Mouse (Mus musculus) T-helper 17 cell (primary cell): Measurements from ENCODE around the gene Bdh2.

Experiments used
- in situ Hi-C, 2 experiments: fragments of 300-600 bp; cut with MboI, MseI; formaldehyde crosslinking; loops; 1 replicate in 1 of 2; 2 replicates in 1 of 2; pipeline ENCODE4 v1.15.1; 2025; ENCODE audit warnings: high pct_unique_total_duplicates in 2 of 2

Bdh2 gene

GRCm38 (mm10) chr3:135295559-135295958, 14.5 kb downstream of the Bdh2 start:
- in situ Hi-C loops = loop anchor here in 1 of 2 experiments (10.0 kb wide), 1 partner anchor 209 kb away; no protein-coding TSS in a partner anchor

DNA sequence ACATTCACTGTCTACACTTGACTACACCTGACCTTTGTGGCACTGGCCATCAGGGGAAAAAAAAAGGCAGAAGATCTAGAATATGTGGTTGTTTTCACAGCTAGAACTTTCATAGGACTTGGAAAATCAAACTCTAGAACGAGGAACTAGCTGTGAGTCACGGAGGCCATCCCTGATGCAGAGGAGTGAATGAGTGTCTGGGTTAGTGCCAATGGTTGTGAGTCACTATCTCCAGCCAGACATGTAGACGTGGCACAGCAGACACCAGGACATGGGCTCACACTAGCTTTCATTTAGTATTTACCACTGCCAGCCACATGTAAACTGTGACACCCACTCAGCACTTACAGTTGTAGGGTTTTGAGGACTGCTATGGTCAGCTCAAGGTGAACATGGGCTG, 17.5 kb downstream of the Bdh2 start:
- in situ Hi-C loops = loop anchor here in 1 of 2 experiments (10.0 kb wide), 1 partner anchor 206 kb away; no protein-coding TSS in a partner anchor

- in situ Hi-C loops = no loop called here
Observed at GRCm38 (mm10) chr3:135300081-135300480, 19.1 kb downstream of the Bdh2 start.

DNA sequence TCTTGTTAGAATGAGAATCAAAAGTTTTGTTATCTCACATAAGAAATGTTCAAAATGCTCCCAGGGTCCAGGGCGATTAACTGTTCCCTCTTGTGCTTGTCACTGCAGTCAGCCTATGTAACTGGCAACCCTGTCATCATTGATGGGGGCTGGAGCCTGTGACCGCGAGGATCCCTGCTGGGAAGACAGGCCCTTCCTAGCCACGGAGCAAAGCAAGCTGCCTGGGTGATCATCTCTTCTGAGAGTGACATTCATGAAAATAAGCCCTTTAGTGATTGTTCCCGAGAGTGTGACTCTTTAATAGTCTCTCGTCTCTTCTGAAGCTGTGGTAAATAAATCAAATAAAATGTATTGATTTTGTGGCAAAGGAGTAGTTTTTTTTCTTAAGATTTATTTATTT, 23.0 kb downstream of the Bdh2 start:
- in situ Hi-C loops = no loop called here

- in situ Hi-C loops = no loop called here
Observed at GRCm38 (mm10) chr3:135304566-135304965, 23.5 kb downstream of the Bdh2 start.

- in situ Hi-C loops = no loop called here
Observed at GRCm38 (mm10) chr3:135307411-135308259, 26.6 kb downstream of the Bdh2 start, which contains the start of gene Slc9b2. TSS of gene Slc9b2 (plus strand) at chr3:135307700.

GRCm38 (mm10) chr3:135312916-135313491, 32.0 kb downstream of the Bdh2 start:
- in situ Hi-C loops = no loop called here

DNA sequence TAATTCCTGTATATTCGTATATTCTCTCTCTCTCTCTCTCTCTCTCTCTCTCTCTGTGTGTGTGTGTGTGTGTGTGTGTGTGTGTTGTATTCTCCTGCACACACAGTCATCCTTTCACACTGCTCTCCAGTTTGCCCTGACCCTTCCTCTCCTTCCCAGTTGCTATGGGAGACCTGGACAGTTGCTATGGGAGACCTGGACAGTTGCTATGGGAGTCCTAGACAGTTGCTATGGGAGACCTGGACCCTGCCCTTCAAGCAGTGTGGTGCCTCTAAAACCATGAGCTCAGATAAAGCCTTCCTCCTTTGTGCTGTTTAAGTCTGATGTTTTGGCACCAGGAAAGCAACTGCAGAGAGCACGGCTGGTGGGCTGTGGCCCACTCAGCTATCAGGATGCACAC, 32.7 kb downstream of the Bdh2 start:
- in situ Hi-C loops = no loop called here

GRCm38 (mm10) chr3:135314811-135315210, 33.8 kb downstream of the Bdh2 start:
- in situ Hi-C loops = no loop called here

DNA sequence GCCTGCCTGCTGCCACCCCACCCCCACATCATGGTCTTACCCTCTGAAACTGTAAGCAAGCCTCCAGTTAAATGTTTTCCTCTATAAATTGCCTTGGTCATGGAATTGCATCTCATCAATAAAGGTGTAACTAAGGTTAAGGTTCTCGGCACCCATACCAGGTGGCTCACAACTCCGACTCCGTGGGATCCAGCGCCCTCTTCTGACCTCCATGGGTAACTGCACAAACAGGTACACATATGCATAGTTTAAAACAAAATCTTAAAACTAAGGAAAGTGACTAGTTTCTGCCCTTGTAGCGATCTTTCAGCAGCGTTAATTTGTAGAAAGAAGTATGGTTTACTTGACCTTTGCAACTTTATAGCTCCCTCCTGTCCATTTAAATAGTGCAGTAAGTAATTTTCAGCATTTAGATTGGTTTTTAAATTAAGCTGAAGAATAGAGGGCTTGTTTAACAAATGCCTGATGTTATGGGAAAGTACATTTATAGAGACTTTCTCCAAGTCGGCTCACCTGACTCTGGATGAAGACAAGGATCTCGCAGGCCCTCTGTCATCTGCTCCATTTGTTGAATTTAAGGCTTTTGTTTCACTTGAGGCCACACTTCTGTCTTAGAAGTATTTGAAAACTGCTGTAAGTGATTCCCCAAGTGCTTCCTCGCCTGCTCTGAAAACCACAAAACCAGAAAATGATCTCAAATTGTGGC, 34.9 kb downstream of the Bdh2 start:
- in situ Hi-C loops = no loop called here

DNA sequence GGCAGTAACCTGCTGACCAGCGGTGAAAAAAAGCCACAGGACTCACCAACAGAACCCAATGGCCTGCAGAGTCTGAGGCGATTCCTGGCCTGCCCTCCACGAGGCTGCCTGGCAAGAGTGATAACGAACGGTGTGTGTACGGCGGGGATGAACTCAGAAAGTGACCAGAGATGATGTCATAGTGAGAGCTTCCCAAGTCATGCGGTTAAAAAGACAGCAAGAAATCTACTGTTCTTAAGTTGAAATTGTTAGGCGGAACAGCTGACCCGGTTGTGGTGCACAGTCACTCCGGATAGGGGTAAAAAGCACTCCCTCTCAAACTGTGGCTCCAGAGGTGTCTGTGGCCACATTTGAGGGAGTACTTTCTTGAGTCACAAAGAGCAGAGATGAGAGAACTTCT, 37.3 kb downstream of the Bdh2 start:
- in situ Hi-C loops = no loop called here

DNA sequence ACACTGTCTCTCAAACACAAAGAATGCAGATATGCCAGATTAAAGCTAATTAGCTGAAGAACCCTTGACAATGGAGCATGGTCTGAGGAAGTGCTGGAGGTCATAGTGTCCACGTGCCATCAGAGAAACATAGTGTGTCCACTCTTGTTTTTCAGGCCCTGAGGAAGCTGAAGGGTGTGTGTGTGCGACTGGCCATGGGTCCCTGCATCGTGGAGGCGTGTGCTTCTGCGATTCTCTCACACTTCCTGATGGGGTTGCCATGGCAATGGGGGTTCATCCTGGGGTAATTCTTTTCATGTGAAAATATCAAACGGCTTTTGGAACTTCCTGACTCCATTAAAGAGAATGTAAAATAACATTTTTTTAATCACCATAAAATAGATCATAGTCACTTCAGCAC, 43.3 kb downstream of the Bdh2 start:
- in situ Hi-C loops = no loop called here

GRCm38 (mm10) chr3:135327176-135327575, 46.2 kb downstream of the Bdh2 start:
- in situ Hi-C loops = loop anchor here (5.0 kb wide), 1 partner anchor 35 kb away; no protein-coding TSS in a partner anchor

- in situ Hi-C loops = loop anchor here (5.0 kb wide), 1 partner anchor 35 kb away; no protein-coding TSS in a partner anchor
Observed at GRCm38 (mm10) chr3:135327601-135328000, 46.6 kb downstream of the Bdh2 start.

DNA sequence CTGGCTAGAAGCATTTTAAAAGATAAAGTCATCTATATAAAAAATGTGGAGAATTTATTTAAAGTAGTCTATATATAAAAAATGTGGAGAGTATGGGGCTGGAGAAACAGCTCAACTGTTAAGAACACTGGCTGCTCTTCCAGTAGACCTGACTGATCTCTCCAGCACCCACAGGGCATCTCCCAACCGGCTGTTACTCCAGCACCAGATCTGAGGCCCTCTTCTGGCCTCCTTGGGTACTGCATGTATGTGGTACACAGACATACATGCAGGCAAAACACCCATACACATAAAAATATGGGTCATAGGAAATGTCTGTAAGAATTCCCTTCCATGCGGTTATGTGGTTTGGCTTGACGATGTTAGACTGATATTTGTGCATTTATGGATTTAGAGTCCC, 47.5 kb downstream of the Bdh2 start:
- in situ Hi-C loops = loop anchor here (5.0 kb wide), 1 partner anchor 36 kb away; no protein-coding TSS in a partner anchor

GRCm38 (mm10) chr3:135332691-135333090, 51.7 kb downstream of the Bdh2 start:
- in situ Hi-C loops = no loop called here

DNA sequence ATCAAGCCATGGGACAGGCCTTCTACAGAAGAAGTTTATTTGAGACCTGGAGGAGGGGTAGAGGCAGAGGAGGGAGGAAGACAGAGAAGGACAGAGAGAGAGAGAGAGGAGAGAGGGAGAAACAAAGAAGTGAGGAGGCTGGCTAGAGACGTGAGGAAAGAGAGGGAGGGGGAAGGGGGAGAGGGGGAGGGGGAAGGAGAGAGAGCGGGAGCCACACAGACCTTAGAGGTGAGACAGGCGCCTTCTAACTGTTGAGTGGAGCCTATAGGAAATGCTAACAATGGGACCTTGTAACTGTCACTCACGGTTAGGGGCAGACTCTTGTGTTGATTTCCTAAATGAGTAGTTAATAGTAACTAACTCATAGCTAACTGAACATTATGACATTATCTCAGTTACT, 52.7 kb downstream of the Bdh2 start:
- in situ Hi-C loops = no loop called here

GRCm38 (mm10) chr3:135347739-135348264, 66.8 kb downstream of the Bdh2 start, which contains the start of gene Slc9b1:
TSS of gene Slc9b1 (plus strand) at chr3:135348029.
- in situ Hi-C loops = no loop called here

DNA sequence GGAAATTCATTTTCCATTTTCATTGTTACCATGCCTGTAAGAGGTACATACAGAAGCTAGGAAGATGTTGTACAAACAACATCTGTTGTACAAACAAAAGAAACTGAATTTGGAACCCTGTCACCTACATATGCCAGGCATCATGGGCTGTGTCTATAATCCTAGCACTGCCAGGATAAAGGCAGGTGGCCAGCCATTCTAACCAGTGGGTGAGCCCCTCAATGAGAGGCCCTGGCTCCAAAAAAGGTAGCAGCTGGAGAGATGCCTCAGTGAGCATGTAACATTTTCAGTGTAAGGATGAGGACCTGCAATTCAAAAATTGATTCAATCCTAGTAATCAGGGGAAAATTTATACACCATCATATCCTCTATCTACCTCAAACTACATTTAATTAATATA, 68.0 kb downstream of the Bdh2 start:
- in situ Hi-C loops = no loop called here

GRCm38 (mm10) chr3:135351857-135352256, 70.8 kb downstream of the Bdh2 start:
- in situ Hi-C loops = loop anchor here in 1 of 2 experiments (25.0 kb wide), 1 partner anchor 735 kb away; no protein-coding TSS in a partner anchor
